ENCODE assay signal across 21 mouse cellular contexts in the genomic region with DNA sequence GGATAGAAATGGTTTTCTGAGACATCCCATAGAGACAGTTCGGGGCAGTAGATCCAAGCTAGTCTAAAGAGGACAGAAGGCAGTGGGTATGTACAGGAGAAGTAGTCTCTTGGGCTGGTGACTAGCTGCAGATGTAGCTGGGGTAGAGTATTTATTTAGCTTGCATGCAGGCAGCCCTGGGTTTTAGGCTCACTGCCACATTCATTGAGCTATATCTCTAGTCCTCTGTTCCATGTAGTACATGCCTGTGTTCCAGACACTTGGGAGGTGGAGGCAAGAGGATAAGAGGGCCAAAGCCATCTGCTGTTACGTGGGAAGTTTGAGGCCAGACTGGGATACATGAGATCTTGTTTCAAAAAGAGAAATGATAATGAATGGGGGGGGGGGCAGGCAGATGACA. TPM values are rescaled to one million over a fixed set of nuclear protein-coding genes. Genes with fewer than 3 reads are reported as not detected.
DNase-seq lines count a peak whose midpoint lies in the region; ATAC-seq and TF ChIP-seq lines count a peak whose summit lies in the region.
"Had no signal": no experiment of that assay in that cellular context is flagged by ENCODE, and none has a peak within 500 bp of the region (broad histone marks: within the 10 kb centered on the region; RNA-seq: fewer than 3 reads in every experiment).

No protein-coding gene starts in this region.

- H3K4me3 ChIP-seq in heart, postnatal 0 days (ENCODE audit: low read depth, low read length), result no peak overlapping the region
- H3K4me3 ChIP-seq: embryonic facial prominence, embryonic 10.5 days; embryonic facial prominence, embryonic 12.5 days; forebrain, embryonic 12.5 days had no signal

- peak; percentile 47 for ATAC-seq in frontal cortex, adult (ENCODE audit: low TSS enrichment)
- ATAC-seq in heart, postnatal 0 days (ENCODE audit: insufficient read depth, low read depth), result 0 out of 2 replicates have a peak, but pooled peaks have one; percentile 49
- ATAC-seq: forebrain, embryonic 14.5 days; forebrain, embryonic 16.5 days had no signal

- 53% methylated on average over 2 of the region's 2 CpGs for WGBS in heart, postnatal 0 days

- no peak overlapping the region for H3K9ac ChIP-seq in heart, postnatal 0 days (replicated peaks; ENCODE audit: low read depth, low read length)
- H3K9ac ChIP-seq: embryonic facial prominence, embryonic 12.5 days; forebrain, embryonic 12.5 days had no signal

- DNase-seq in frontal cortex, postnatal 36 days (ENCODE audit: low spot score in 2 of 2), result no peak
- DNase-seq in heart, postnatal 0 days (ENCODE audit: low spot score), result no peak
- DNase-seq in heart, adult 18-20 months, result no peak
- peak; percentile 51 for DNase-seq in telencephalon, adult 2 months (ENCODE audit: low read depth, low spot score)
- DNase-seq in ovary, postnatal 36 days (ENCODE audit: low spot score), result no peak
- DNase-seq: adrenal gland, adult 2 months; adrenal gland, postnatal 10 days; adrenal gland, postnatal 25 days; cerebellum, adult 11-12 months; cerebellum, adult 2 months; cerebellum, adult 9-10 months; cerebellum, postnatal 10 days; cerebellum, postnatal 25 days had no signal

- H3K4me2 ChIP-seq in heart, postnatal 0 days (ENCODE audit: low read depth, low read length), result no peak overlapping the region
- H3K4me2 ChIP-seq: embryonic facial prominence, embryonic 12.5 days; forebrain, embryonic 12.5 days had no signal

- no peaks in the 10 kb centered on the region for H3K36me3 ChIP-seq in heart, postnatal 0 days (replicated peaks; ENCODE audit: control insufficient read depth, insufficient read depth, low read length)
- H3K36me3 ChIP-seq: embryonic facial prominence, embryonic 10.5 days; embryonic facial prominence, embryonic 12.5 days; forebrain, embryonic 12.5 days had no signal

- TF ChIP-seq CTCF in heart, postnatal 0 days (IDR thresholded peaks at IDR 0.05; ENCODE audit: low read depth), result no peak

- peaks cover 9% of the 10 kb centered on the region for H3K27me3 ChIP-seq in heart, postnatal 0 days (ENCODE audit: control insufficient read depth, insufficient read depth, low read length)

- no peak overlapping the region for H3K27ac ChIP-seq in heart, postnatal 0 days (ENCODE audit: low read depth)
- H3K27ac ChIP-seq: embryonic facial prominence, embryonic 10.5 days; embryonic facial prominence, embryonic 12.5 days; forebrain, embryonic 12.5 days had no signal

- no peak for TF ChIP-seq EP300 in heart, postnatal 0 days (IDR thresholded peaks at IDR 0.05; ENCODE audit: low read depth)

- H3K4me1 ChIP-seq in heart, postnatal 0 days (ENCODE audit: control insufficient read depth, insufficient read depth), result 0 out of 2 replicates have a peak, but pooled peaks cover 5% of the 10 kb centered on the region
- H3K4me1 ChIP-seq: embryonic facial prominence, embryonic 12.5 days had no signal

- no peaks in the 10 kb centered on the region for H3K9me3 ChIP-seq in heart, postnatal 0 days (replicated peaks; ENCODE audit: control insufficient read depth, low read length)
- H3K9me3 ChIP-seq: embryonic facial prominence, embryonic 10.5 days; embryonic facial prominence, embryonic 12.5 days; forebrain, embryonic 12.5 days had no signal

RNA-seq across cellular contexts. Expression of gene Dclk3, which starts 3.5 kb away (rescaled TPM):
- total RNA-seq in heart, postnatal 0 days (2014; rRNA removed; ENCODE audit: low replicate concordance), result not detected in 2 replicates
- polyA plus RNA-seq in heart, postnatal 0 days (2015; fragmentation: Nextera tagmentation; extraction: Ambion mirVana), result 0.11 and 0.15 TPM in 2 replicates
- total RNA-seq in heart, adult 18-20 months (2021), result under 1 TPM; 0.07 to 0.36 TPM
- total RNA-seq: MEL had no signal
- polyA plus RNA-seq: C2C12 had no signal
